13 mouse cellular contexts compared by ENCODE assay signal in the genomic region with DNA sequence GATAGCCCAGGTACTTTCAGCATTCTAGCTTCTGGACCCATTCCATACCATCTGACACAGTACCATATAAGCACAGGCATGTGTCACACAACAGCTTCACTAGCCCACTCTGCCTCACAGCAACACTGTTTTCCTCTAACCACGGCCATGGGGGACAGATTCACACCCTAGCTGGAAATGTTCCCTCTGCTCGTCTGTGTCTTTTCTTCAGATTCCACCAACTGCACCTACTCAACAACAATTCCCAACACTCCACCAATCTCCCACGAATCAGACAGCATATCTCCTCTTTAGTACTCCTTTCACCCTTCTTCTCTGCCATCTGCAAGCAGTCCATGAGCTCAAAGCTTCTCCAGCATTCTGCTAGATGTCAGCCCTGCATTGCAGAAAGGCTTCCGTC.
"Had no signal": no experiment of that assay in that cellular context is flagged by ENCODE, and none has a peak within 500 bp of the region (broad histone marks: within the 10 kb centered on the region; RNA-seq: fewer than 3 reads in every experiment).

No protein-coding gene starts in this region.

- DNase-seq: kidney, adult 18-20 months; kidney, adult 9 months; kidney, postnatal 25 days; layer of hippocampus, adult 9-11 months; liver, embryonic 13.5 days; lung, adult 2 months; lung, postnatal 14 days; lung, postnatal 4 days; midbrain, embryonic 14.5 days; right cerebral cortex, postnatal 4 days; thymus, postnatal 25 days had no signal

- H3K4me1 ChIP-seq: liver, embryonic 13.5 days had no signal

- H3K9me3 ChIP-seq: liver, embryonic 13.5 days had no signal

- H3K27me3 ChIP-seq: liver, embryonic 13.5 days had no signal

- H3K4me3 ChIP-seq: layer of hippocampus, adult 2 months; liver, embryonic 13.5 days had no signal

- H3K27ac ChIP-seq: layer of hippocampus, adult 2 months; liver, embryonic 13.5 days; stomach, postnatal 0 days had no signal
